Mouse (Mus musculus) Patski (cell line): ENCODE measurements at regions not wholly inside any gene's neighbourhood (a gene's known extent, or its start where the extent isn't known, plus 50 kb on each side); places are given as distances from the start of the nearest gene placed in this dataset.

Experiments used
- ATAC-seq: fragments of 100-300 bp; one replicate; pipeline ENCODE4 v1.8.0; 2021
- CTCF ChIA-PET: fragments of 350-600 bp; sonication (Branson Sonifier 250); formaldehyde crosslinking; loops from one replicate; lab custom pipeline; 2022; ENCODE audit warnings: inconsistent platforms; lab: Charles Lee
- POLR2A ChIA-PET: fragments of 350-600 bp; sonication (Branson Sonifier 250); formaldehyde crosslinking; loops from one replicate; lab custom pipeline; 2022; ENCODE audit warnings: antibody characterized with exemption, inconsistent platforms; lab: Charles Lee
- DNase-seq: peaks from one replicate; pipeline ENCODE4 v3.0.0-alpha.2; 2011; ENCODE audit warnings: low read depth, low spot score
- H3K27me3 ChIP-seq: fragments of 371-371 bp; one replicate; pipeline ENCODE4 v1.5.1; 2021
- CTCF ChIP-seq: fragments of 100-300 bp; IDR thresholded peaks from one replicate; pipeline ENCODE4 v1.5.1; 2021
- in situ Hi-C: fragments of 300-500 bp; cut with MboI; formaldehyde crosslinking; loops from 3 replicates; pipeline ENCODE4 v1.11.1; 2018; ENCODE audit warnings: low pct_unique_long_range_greater_than_20kb, mixed read lengths

- in situ Hi-C loops = no loop called here
- ATAC-seq (no peak), DNase-seq (no peak)
- H3K27me3 ChIP-seq = no peaks in the 10 kb centered on the region
- TF ChIP-seq CTCF = no peak
- POLR2A ChIA-PET = interaction anchor here (0.6 kb wide), 2 partner anchors 38 to 68 kb away, joined by 3 read pairs; no protein-coding TSS in a partner anchor
- CTCF ChIA-PET = interaction anchor here (0.8 to 2.5 kb wide), 3 partner anchors 14 to 45 kb away, joined by 4 to 8 read pairs (median 7); no protein-coding TSS in a partner anchor
Measured at GRCm38 (mm10) chr13:60011092-60011491, 166.1 kb downstream of the Gas1 start.

- peak; percentile 82 for DNase-seq
- POLR2A ChIA-PET = interaction anchor here (0.9 to 1.3 kb wide), 2 partner anchors 11 to 12 kb away, joined by 3 read pairs; no protein-coding TSS in a partner anchor
Measured at GRCm38 (mm10) chr13:60007593-60007992, 169.6 kb downstream of the Gas1 start.

GRCm38 (mm10) chr13:60007031-60007430, 170.1 kb downstream of the Gas1 start:
- ATAC-seq (no peak), DNase-seq (no peak)
- CTCF ChIA-PET = interaction anchor here (0.9 kb wide), 1 partner anchor 10 kb away, joined by 3 read pairs; no protein-coding TSS in a partner anchor
- POLR2A ChIA-PET = interaction anchor here (0.9 to 1.9 kb wide), 3 partner anchors 11 to 170 kb away, joined by 3 to 5 read pairs (median 3); partner anchors contain the start of gene Gas1
- H3K27me3 ChIP-seq = no peaks in the 10 kb centered on the region
- TF ChIP-seq CTCF = no peak
- in situ Hi-C loops = loop anchor here (5.0 kb wide), 1 partner anchor 115 kb away; no protein-coding TSS in a partner anchor

More at GRCm38 (mm10) chr13:60007593-60007992, 169.6 kb downstream of the Gas1 start:
- no peaks in the 10 kb centered on the region for H3K27me3 ChIP-seq
- no peak for TF ChIP-seq CTCF
- ATAC-seq = peak; percentile 51
- CTCF ChIA-PET = interaction anchor here (0.9 kb wide), 1 partner anchor 10 kb away, joined by 3 read pairs; no protein-coding TSS in a partner anchor
- in situ Hi-C loops = loop anchor here (5.0 kb wide), 1 partner anchor 115 kb away; no protein-coding TSS in a partner anchor

GRCm38 (mm10) chr13:60004611-60005010, 172.6 kb downstream of the Gas1 start:
- no peaks in the 10 kb centered on the region for H3K27me3 ChIP-seq
- ChIA-PET POLR2A (interaction anchor here (0.9 kb wide), 1 partner anchor 56 kb away, joined by 3 read pairs; no protein-coding TSS in a partner anchor), CTCF (interaction anchor here (1.1 to 1.7 kb wide), 2 partner anchors 9 to 11 kb away, joined by 3 to 8 read pairs; no protein-coding TSS in a partner anchor)
- DNase-seq (no peak), ATAC-seq (no peak)
- in situ Hi-C loops = loop anchor here (5.0 kb wide), 1 partner anchor 112 kb away; no protein-coding TSS in a partner anchor
- TF ChIP-seq CTCF = no peak

GRCm38 (mm10) chr13:60002098-60002497, 175.1 kb downstream of the Gas1 start:
- DNase-seq (no peak), ATAC-seq (no peak)
- H3K27me3 ChIP-seq = no peaks in the 10 kb centered on the region
- in situ Hi-C loops = no loop called here
- no peak for TF ChIP-seq CTCF
- ChIA-PET POLR2A (no interaction called here), CTCF (no interaction called here)

GRCm38 (mm10) chr13:60001637-60002036, 175.5 kb downstream of the Gas1 start:
- ChIA-PET POLR2A (no interaction called here), CTCF (no interaction called here)
- in situ Hi-C loops = no loop called here
- ATAC-seq (no peak), DNase-seq (no peak)
- no peaks in the 10 kb centered on the region for H3K27me3 ChIP-seq
- no peak for TF ChIP-seq CTCF

GRCm38 (mm10) chr13:60000618-60001347, 176.4 kb downstream of the Gas1 start:
- DNase-seq (no peak), ATAC-seq (no peak)
- H3K27me3 ChIP-seq = no peaks in the 10 kb centered on the region
- ChIA-PET POLR2A (no interaction called here), CTCF (no interaction called here)
- in situ Hi-C loops = no loop called here
- TF ChIP-seq CTCF = no peak

- POLR2A ChIA-PET = no interaction called here
- DNase-seq (no peak), ATAC-seq (no peak)
- H3K27me3 ChIP-seq = no peaks in the 10 kb centered on the region
- in situ Hi-C loops = no loop called here
- TF ChIP-seq CTCF = no peak
- CTCF ChIA-PET = interaction anchor here (0.9 to 2.1 kb wide), 2 partner anchors 10 to 15 kb away, joined by 3 to 7 read pairs; no protein-coding TSS in a partner anchor
Measured at GRCm38 (mm10) chr13:59997431-59997830, 174.5 kb upstream of the Tut7 start.

- ChIA-PET CTCF (interaction anchor here (2.1 kb wide), 1 partner anchor 16 kb away, joined by 7 read pairs; no protein-coding TSS in a partner anchor), POLR2A (interaction anchor here (0.6 to 1.1 kb wide), 3 partner anchors 11 to 25 kb away, joined by 3 to 4 read pairs (median 3); no protein-coding TSS in a partner anchor)
- H3K27me3 ChIP-seq = no peaks in the 10 kb centered on the region
- DNase-seq (no peak), ATAC-seq (no peak)
- in situ Hi-C loops = no loop called here
- no peak for TF ChIP-seq CTCF
Measured at GRCm38 (mm10) chr13:59996146-59996814, 173.3 kb upstream of the Tut7 start.

GRCm38 (mm10) chr13:59992780-59993501, 170.0 kb upstream of the Tut7 start:
- ATAC-seq = no peak

More at GRCm38 (mm10) chr13:59992780-59993501, 170.0 kb upstream of the Tut7 start:
- H3K27me3 ChIP-seq = no peaks in the 10 kb centered on the region
- in situ Hi-C loops = no loop called here
- no peak for TF ChIP-seq CTCF
- POLR2A ChIA-PET = interaction anchor here (0.7 kb wide), 1 partner anchor 184 kb away, joined by 3 read pairs; the partner anchor contains the start of gene Gas1
- CTCF ChIA-PET = interaction anchor here (1.1 to 2.6 kb wide), 5 partner anchors 11 to 50 kb away, joined by 3 to 8 read pairs (median 6); no protein-coding TSS in a partner anchor
- DNase-seq = no peak
